Mouse (Mus musculus): ENCODE results near the gene Clk4.

DNA sequence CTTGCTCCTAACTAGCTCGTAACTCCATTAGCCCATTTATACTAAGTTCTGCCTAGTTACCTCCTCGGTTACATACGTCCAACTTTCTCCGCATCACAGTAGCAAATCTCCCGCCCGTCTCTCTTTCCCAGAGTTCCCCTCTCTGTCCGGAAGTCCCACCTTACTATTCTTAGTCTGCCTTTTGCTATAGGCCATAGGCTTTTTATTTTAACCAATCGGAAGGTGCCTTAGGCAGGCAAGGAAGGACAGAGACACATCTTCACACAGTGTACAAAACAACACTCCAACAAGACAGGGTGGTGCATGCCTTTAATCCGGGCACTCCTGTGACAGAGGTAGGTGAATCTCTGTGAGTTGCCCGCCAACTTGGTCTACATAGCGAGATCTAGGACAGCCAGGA, 41.2 kb upstream of the Clk4 start, which contains the start of gene Gm12569:
- TF ChIP-seq CTCF (IDR thresholded peaks at IDR 0.05; ENCODE audit: borderline replicate concordance, insufficient read depth, low read depth, low read length) (no peak), POLR2A (IDR thresholded peaks at IDR 0.05; ENCODE audit: borderline replicate concordance, insufficient read depth, low read length) (no peak)

Data from cerebellum, adult 2 months (tissue).